ENCODE assay signal across 8 mouse cellular contexts in the genomic region with DNA sequence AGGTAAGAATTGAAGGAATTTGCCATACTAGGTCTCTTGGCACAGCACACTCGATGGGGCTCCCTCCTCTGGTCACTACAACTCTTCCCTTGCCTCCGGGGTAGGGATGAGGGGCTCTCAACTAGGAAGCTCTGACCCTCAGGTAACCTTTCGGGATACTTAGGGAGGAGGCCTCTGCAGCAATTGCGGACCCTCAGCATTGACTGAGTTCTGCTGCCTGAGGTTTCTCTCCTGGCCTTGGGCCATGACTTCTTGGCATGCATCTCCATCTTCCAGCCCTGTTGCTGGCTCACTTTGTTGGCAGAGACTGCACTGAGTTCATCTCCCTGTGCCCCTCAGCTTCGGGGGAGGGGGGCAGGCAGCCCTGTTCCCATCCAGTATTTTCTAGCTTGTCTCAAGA.
A peak's percentile ranks its signal among the peaks of the same experiment; 100 is the strongest.
DNase-seq lines count a peak whose midpoint lies in the region; ATAC-seq and TF ChIP-seq lines count a peak whose summit lies in the region.

No protein-coding gene starts in this region.

- no peaks in the 10 kb centered on the region for H3K27me3 ChIP-seq in lung, postnatal 0 days (replicated peaks; ENCODE audit: insufficient read depth, low read length)

- H3K9me3 ChIP-seq in lung, postnatal 0 days (ENCODE audit: low read length) = no peaks in the 10 kb centered on the region

- H3K4me2 ChIP-seq in lung, postnatal 0 days (replicated peaks; ENCODE audit: low read depth, low read length) = no peak overlapping the region

- no peak overlapping the region for H3K4me3 ChIP-seq in lung, postnatal 0 days (ENCODE audit: low read depth, low read length)

- 0 out of 2 replicates have a peak, but pooled peaks cover 3% of the 10 kb centered on the region for H3K36me3 ChIP-seq in lung, postnatal 0 days (ENCODE audit: insufficient read depth, low read length)

- no peak for TF ChIP-seq EP300 in lung, postnatal 0 days (IDR thresholded peaks at IDR 0.05)

- H3K4me1 ChIP-seq in lung, postnatal 0 days (ENCODE audit: insufficient read depth, low read depth, low read length) = no peaks in the 10 kb centered on the region

- 46% methylated on average over 5 of the region's 5 CpGs for WGBS in lung, postnatal 0 days

- H3K27ac ChIP-seq in lung, postnatal 0 days (ENCODE audit: low read length) = peak overlapping the region; percentile 65

- peak; percentile 37 for DNase-seq in cerebellum, adult 11 months
- peak; percentile 46 for DNase-seq in lung, postnatal 0 days (ENCODE audit: low spot score)
- DNase-seq in lung, postnatal 36 days = no peak
- DNase-seq in heart, postnatal 4 days = peak; percentile 42
- peak; percentile 43 for DNase-seq in ovary, postnatal 14 days (ENCODE audit: low spot score)
- DNase-seq in thymus, postnatal 10 days (ENCODE audit: low spot score in 2 of 2) = no peak

- no peak overlapping the region for H3K9ac ChIP-seq in lung, postnatal 0 days (replicated peaks; ENCODE audit: low read depth)

- no peak for ATAC-seq in cerebellum, adult (ENCODE audit: insufficient number of reproducible peaks, low FRiP score, low TSS enrichment)
- ATAC-seq in lung, postnatal 0 days = peak; percentile 29; the same call in 1 of the 2 replicates
- ATAC-seq in megakaryocyte progenitor cell, adult 5-6 weeks (replicated peaks; ENCODE audit: poor library complexity) = no peak

- no peak for TF ChIP-seq CTCF in lung, postnatal 0 days (IDR thresholded peaks at IDR 0.05)

Comparison
In these comparisons a context has a peak if more than half of its experiments do, and no peak if none do; other contexts are left out.
1. DNase-seq: peak in cerebellum, adult 11 months (single experiment), lung, postnatal 0 days (single experiment), heart, postnatal 4 days (single experiment) and ovary, postnatal 14 days (single experiment); none in lung, postnatal 36 days (single experiment) and thymus, postnatal 10 days (0 of 2).